Mouse (Mus musculus): ENCODE data around the gene Col6a3. TPM values are rescaled to one million over a fixed set of nuclear protein-coding genes. Genes with fewer than 3 reads are reported as not detected.

Gene Col6a3
- polyA plus RNA-seq, 1 experiment from 2014 or later: 5.9 TPM

DNA sequence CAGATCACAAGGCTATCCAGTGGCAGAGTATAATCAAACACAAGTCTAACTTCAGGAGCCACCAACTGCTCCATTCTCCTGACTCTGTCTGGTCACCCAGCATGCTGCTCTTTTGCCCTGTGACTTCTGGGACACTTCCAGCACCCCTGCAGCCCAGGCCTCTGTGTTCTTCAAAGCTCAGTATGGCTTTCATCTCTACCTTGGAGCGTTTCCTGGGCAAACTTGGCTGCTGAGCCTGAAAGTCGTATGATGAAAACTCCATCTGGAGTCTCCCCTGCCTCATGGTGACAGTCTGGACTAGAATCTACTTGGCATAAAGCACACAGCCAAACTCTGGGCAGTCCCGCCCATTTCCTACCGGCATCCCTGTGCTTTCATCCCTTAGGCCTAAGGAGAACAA, 95.2 kb downstream of the Col6a3 start:
- H3K4me3 ChIP-seq (ENCODE audit: low read depth, low read length): no peak overlapping the region
- no peak overlapping the region for H3K4me2 ChIP-seq (ENCODE audit: low read length)
- no peak overlapping the region for H3K9ac ChIP-seq (ENCODE audit: low read depth, low read length)
- H3K4me1 ChIP-seq (ENCODE audit: control insufficient read depth, insufficient read depth, low read length): peaks cover 14% of the 10 kb centered on the region
- no peaks in the 10 kb centered on the region for H3K36me3 ChIP-seq (ENCODE audit: control insufficient read depth, insufficient read depth, low read length)
- WGBS: 66% methylated on average over 4 of the region's 4 CpGs
- H3K27me3 ChIP-seq (ENCODE audit: control insufficient read depth, insufficient read depth, low read depth, low read length): no peaks in the 10 kb centered on the region
- no peak for ATAC-seq
- H3K27ac ChIP-seq (ENCODE audit: low read length): no peak overlapping the region
- H3K9me3 ChIP-seq (replicated peaks; ENCODE audit: control insufficient read depth, low read length, poor library complexity, severe bottlenecking): no peaks in the 10 kb centered on the region

DNA sequence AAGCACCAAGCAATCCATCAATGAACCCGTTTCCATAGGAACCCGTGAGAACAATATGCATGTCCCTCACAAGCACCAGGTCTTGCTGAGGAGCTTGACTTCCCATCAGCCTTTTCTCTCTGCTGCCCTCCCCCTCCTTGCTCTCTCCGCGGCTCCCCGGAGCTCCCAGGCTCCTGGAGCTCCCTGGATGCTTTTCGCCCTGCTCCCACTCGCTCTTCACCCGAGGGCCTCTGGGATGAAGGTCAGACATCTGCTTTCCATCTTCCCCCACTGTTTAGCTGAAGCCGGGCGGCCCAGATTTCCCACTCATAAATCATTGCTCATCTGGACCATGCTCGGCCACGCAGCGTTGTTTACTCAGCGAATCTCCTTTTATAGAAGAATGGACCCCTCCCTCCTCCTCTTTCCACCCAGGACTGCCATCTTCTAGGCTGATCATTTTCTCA, 99.8 kb downstream of the Col6a3 start:
- peak; percentile 93 for ATAC-seq
- no peaks in the 10 kb centered on the region for H3K27me3 ChIP-seq (ENCODE audit: control insufficient read depth, insufficient read depth, low read depth, low read length)
- 3% methylated on average over 14 of the region's 14 CpGs for WGBS

DNA sequence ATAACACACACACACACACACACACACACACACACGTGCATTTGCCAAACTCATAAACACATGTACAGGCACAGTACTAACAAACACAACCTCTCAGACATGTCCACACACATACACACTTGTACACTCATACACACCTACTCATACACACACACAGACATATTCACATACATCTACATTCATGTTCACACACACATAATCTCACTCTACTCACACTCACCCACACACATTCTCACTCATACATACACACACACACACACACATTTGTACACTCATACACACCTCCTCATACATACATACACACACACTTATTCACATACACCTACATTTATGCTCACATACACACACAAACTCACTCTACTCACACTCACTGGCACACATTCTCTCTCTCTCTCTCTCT, 100.3 kb downstream of the Col6a3 start:
- Histone ChIP-seq H3K4me3 (ENCODE audit: low read depth, low read length) (no peak overlapping the region), H3K4me2 (ENCODE audit: low read length) (peak overlapping the region; percentile 52; the same call in 1 of the 2 replicates)

More for the DNA sequence above, 99.8 kb downstream of the Col6a3 start:
- Histone ChIP-seq H3K9ac (ENCODE audit: low read depth, low read length) (peak overlapping the region; percentile 60), H3K9me3 (replicated peaks; ENCODE audit: control insufficient read depth, low read length, poor library complexity, severe bottlenecking) (no peaks in the 10 kb centered on the region), H3K4me2 (ENCODE audit: low read length) (peak overlapping the region; percentile 52), H3K36me3 (ENCODE audit: control insufficient read depth, insufficient read depth, low read length) (no peaks in the 10 kb centered on the region), H3K27ac (ENCODE audit: low read length) (peak overlapping the region; percentile 89), H3K4me1 (ENCODE audit: control insufficient read depth, insufficient read depth, low read length) (peaks cover 15% of the 10 kb centered on the region), H3K4me3 (ENCODE audit: low read depth, low read length) (peak overlapping the region; percentile 24)

DNA sequence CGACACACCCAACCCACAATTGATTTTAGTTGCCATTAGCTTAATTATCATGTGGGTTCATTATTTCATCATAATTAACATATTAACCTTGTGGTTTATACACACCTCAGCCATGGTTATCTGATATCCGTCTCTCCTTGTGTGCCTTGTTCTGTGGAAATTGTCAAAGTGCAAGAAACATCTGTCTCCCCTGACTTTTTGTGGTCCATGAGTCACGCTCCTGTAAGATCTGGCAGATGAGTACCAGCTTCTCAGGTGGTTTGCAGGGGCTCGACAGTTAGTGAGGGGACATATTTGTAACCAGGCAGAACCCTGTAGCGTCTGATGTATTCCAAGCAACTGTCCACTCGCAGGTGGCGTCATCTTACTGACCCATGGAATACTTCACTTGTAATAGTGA, 101.1 kb downstream of the Col6a3 start:
- no peak for ATAC-seq
- 93% methylated on average over 7 of the region's 7 CpGs for WGBS
- H3K4me3 ChIP-seq (ENCODE audit: low read depth, low read length): no peak overlapping the region
- H3K27ac ChIP-seq (ENCODE audit: low read length): no peak overlapping the region
- H3K4me2 ChIP-seq (ENCODE audit: low read length): no peak overlapping the region
- H3K9ac ChIP-seq (ENCODE audit: low read depth, low read length): no peak overlapping the region
- no peaks in the 10 kb centered on the region for H3K9me3 ChIP-seq (replicated peaks; ENCODE audit: control insufficient read depth, low read length, poor library complexity, severe bottlenecking)
- peaks cover 15% of the 10 kb centered on the region for H3K4me1 ChIP-seq (ENCODE audit: control insufficient read depth, insufficient read depth, low read length)
- no peaks in the 10 kb centered on the region for H3K27me3 ChIP-seq (ENCODE audit: control insufficient read depth, insufficient read depth, low read depth, low read length)
- no peaks in the 10 kb centered on the region for H3K36me3 ChIP-seq (ENCODE audit: control insufficient read depth, insufficient read depth, low read length)

More for the DNA sequence above, 100.3 kb downstream of the Col6a3 start:
- Histone ChIP-seq H3K27ac (ENCODE audit: low read length) (peak overlapping the region; percentile 89), H3K9me3 (replicated peaks; ENCODE audit: control insufficient read depth, low read length, poor library complexity, severe bottlenecking) (no peaks in the 10 kb centered on the region), H3K9ac (ENCODE audit: low read depth, low read length) (no peak overlapping the region), H3K36me3 (ENCODE audit: control insufficient read depth, insufficient read depth, low read length) (no peaks in the 10 kb centered on the region), H3K27me3 (ENCODE audit: control insufficient read depth, insufficient read depth, low read depth, low read length) (no peaks in the 10 kb centered on the region), H3K4me1 (ENCODE audit: control insufficient read depth, insufficient read depth, low read length) (peaks cover 15% of the 10 kb centered on the region)
- peak; percentile 55 for ATAC-seq
- whole genome bisulfite sequencing: 72% methylated on average over 1 of the region's 1 CpGs

DNA sequence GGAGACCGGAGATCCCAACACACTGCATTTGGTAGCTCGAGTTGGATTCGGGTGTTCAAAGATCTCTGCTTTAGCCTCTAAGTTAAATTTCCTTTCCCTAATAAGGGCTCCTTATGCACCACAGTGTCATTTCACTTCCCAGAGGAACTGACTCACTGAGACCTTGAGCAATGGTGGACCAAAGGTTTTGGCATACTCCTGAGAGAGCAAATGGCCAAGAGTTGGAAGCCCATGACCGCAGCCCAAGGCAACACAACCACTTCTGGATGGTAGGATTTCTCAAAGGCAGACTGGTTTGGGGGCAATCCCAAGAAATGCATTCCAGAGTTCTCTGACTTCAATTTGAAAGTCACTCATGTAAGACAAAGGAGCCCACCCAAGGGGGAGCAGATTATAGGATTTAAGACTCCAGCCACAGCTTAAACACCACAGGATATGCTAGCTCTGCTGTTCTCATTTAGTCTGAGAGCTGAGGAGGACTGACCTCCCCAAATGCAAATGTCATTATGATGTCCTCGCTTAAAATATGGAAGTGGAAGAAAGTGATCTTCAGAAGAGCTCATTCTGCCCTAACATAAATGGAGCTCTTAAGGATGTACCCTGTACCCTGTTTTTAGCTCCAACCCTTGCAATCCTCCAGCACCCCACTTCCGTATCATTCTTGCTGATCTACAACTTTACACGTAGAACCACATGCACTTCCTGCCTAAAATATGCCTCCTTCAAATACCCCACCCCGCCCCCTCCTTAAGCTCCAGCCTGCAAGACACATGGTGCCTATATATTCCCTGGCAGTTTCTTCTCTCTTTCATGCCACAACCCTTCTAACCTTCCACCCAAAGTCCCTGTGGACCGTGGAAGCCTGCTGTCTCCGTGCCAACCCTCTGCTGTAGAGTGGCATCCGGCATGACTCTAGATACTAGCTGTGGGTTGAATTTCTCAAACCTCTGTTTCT, 103.3 kb downstream of the Col6a3 start:
- ATAC-seq: no peak
- Histone ChIP-seq H3K36me3 (ENCODE audit: control insufficient read depth, insufficient read depth, low read length) (no peaks in the 10 kb centered on the region), H3K4me1 (ENCODE audit: control insufficient read depth, insufficient read depth, low read length) (peaks cover 15% of the 10 kb centered on the region), H3K9ac (ENCODE audit: low read depth, low read length) (no peak overlapping the region), H3K27ac (ENCODE audit: low read length) (no peak overlapping the region), H3K9me3 (replicated peaks; ENCODE audit: control insufficient read depth, low read length, poor library complexity, severe bottlenecking) (no peaks in the 10 kb centered on the region), H3K4me3 (ENCODE audit: low read depth, low read length) (no peak overlapping the region), H3K27me3 (ENCODE audit: control insufficient read depth, insufficient read depth, low read depth, low read length) (no peaks in the 10 kb centered on the region), H3K4me2 (ENCODE audit: low read length) (no peak overlapping the region)
- 76% methylated on average over 11 of the region's 11 CpGs for WGBS

DNA sequence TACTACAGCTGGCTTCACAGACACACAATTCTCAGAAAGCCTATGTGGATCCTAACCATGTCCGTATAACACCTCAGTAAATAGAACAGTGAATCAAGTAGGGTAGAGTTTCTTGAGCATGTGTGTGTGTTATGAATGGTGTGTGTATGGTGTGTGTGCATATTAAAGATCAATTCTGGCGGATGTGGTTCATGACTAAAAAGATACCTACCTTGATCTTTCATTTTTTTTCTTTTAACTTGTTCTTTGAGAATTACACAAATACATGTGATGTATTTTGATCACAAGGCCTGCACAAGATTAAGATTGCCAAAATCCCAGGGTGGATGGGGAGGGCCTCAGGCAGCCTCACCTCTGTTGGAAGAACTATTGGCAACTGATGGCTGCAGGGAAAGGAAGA, 104.9 kb downstream of the Col6a3 start:
- Histone ChIP-seq H3K4me1 (ENCODE audit: control insufficient read depth, insufficient read depth, low read length) (peaks cover 16% of the 10 kb centered on the region), H3K9me3 (replicated peaks; ENCODE audit: control insufficient read depth, low read length, poor library complexity, severe bottlenecking) (no peaks in the 10 kb centered on the region), H3K27ac (ENCODE audit: low read length) (no peak overlapping the region), H3K9ac (ENCODE audit: low read depth, low read length) (no peak overlapping the region), H3K4me2 (ENCODE audit: low read length) (no peak overlapping the region), H3K36me3 (ENCODE audit: control insufficient read depth, insufficient read depth, low read length) (no peaks in the 10 kb centered on the region), H3K4me3 (ENCODE audit: low read depth, low read length) (no peak overlapping the region), H3K27me3 (ENCODE audit: control insufficient read depth, insufficient read depth, low read depth, low read length) (no peaks in the 10 kb centered on the region)
- no peak for ATAC-seq
- 93% methylated on average over 2 of the region's 2 CpGs for WGBS

DNA sequence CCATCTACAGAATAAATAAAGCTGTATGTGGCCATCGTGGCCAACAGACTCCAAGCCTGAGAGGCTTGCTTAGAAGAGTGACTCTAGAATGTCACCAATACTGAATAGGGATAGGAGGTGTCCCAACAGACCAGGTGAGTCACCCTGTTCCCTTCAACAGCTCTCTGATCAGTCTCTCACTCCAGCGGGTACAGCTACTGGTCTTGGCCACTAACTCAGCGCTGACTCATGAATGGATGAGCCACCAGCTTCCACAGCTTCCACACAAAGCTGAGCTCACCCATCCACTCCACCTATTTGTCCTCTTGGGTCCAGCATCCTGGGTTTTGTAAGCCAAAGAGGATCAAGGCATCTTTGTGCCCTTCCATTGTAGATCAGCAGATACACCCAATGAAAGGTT, 114.3 kb downstream of the Col6a3 start:
- 88% methylated on average over 3 of the region's 3 CpGs for WGBS
- ATAC-seq: no peak
- Histone ChIP-seq H3K4me3 (ENCODE audit: low read depth, low read length) (no peak overlapping the region), H3K36me3 (ENCODE audit: control insufficient read depth, insufficient read depth, low read length) (no peaks in the 10 kb centered on the region), H3K4me2 (ENCODE audit: low read length) (no peak overlapping the region), H3K9me3 (replicated peaks; ENCODE audit: control insufficient read depth, low read length, poor library complexity, severe bottlenecking) (no peaks in the 10 kb centered on the region), H3K27ac (ENCODE audit: low read length) (no peak overlapping the region), H3K27me3 (ENCODE audit: control insufficient read depth, insufficient read depth, low read depth, low read length) (no peaks in the 10 kb centered on the region), H3K4me1 (ENCODE audit: control insufficient read depth, insufficient read depth, low read length) (peaks cover 18% of the 10 kb centered on the region), H3K9ac (ENCODE audit: low read depth, low read length) (no peak overlapping the region)

DNA sequence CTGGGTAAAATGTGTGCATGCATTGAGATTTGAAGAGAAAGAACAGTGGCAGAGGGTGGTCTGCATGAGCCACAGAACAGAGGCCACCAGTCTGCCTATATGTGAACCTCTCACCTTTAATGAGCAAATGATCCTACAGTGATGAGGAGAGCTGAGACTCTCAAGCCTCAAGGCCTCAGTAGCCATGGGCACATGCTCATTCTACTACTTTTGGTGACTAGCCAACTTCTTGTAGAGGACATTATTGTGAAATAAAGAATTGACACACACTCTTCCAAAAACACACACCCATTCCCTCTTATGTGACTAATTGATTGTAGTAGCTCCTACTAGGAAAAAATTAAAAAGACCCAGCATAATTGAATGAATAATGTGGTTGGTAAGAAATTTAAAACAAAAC, 120.0 kb downstream of the Col6a3 start:
- H3K4me1 ChIP-seq (ENCODE audit: control insufficient read depth, insufficient read depth, low read length): no peaks in the 10 kb centered on the region
- H3K4me2 ChIP-seq (ENCODE audit: low read length): no peak overlapping the region
- no peaks in the 10 kb centered on the region for H3K36me3 ChIP-seq (ENCODE audit: control insufficient read depth, insufficient read depth, low read length)
- no peak overlapping the region for H3K4me3 ChIP-seq (ENCODE audit: low read depth, low read length)
- no peak for ATAC-seq
- H3K9me3 ChIP-seq (replicated peaks; ENCODE audit: control insufficient read depth, low read length, poor library complexity, severe bottlenecking): no peaks in the 10 kb centered on the region
- no peak overlapping the region for H3K27ac ChIP-seq (ENCODE audit: low read length)
- H3K27me3 ChIP-seq (ENCODE audit: control insufficient read depth, insufficient read depth, low read depth, low read length): no peaks in the 10 kb centered on the region
- H3K9ac ChIP-seq (ENCODE audit: low read depth, low read length): no peak overlapping the region

DNA sequence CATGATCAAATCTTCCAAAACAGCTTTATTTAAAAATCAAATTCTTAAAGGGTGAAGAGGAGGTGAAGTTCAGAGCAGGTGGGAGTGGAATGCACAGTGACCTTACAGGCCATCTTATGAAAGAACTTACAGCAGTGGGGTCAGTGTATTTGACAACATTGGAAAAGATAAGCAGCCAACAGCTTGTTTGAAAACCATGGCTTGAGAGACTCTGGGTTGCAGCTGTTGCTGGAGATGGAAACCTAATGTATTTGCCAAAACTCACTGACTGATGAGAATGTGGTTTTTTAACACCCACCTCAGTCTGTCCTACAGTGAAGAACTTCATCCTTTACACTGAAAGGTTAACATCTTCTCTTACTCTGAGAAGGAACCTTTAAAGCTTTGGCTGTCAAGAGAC, 120.4 kb downstream of the Col6a3 start:
- Histone ChIP-seq H3K4me3 (ENCODE audit: low read depth, low read length) (no peak overlapping the region), H3K36me3 (ENCODE audit: control insufficient read depth, insufficient read depth, low read length) (no peaks in the 10 kb centered on the region), H3K4me1 (ENCODE audit: control insufficient read depth, insufficient read depth, low read length) (no peaks in the 10 kb centered on the region), H3K27ac (ENCODE audit: low read length) (no peak overlapping the region), H3K9me3 (replicated peaks; ENCODE audit: control insufficient read depth, low read length, poor library complexity, severe bottlenecking) (no peaks in the 10 kb centered on the region), H3K27me3 (ENCODE audit: control insufficient read depth, insufficient read depth, low read depth, low read length) (no peaks in the 10 kb centered on the region), H3K4me2 (ENCODE audit: low read length) (no peak overlapping the region), H3K9ac (ENCODE audit: low read depth, low read length) (no peak overlapping the region)
- no peak for ATAC-seq
